ENCODE assay signal across 8 mouse cellular contexts in genomic region chr7:140057413-140058407, GRCm38 (mm10). TPM values are rescaled to one million over a fixed set of nuclear protein-coding genes. Genes with fewer than 3 reads are reported as not detected.
DNase-seq lines count a peak whose midpoint lies in the region; ATAC-seq and TF ChIP-seq lines count a peak whose summit lies in the region.

No protein-coding gene starts in this region.

- DNase-seq in left cerebral cortex, adult 2 months (ENCODE audit: extremely low spot score in 1 of 2, low spot score in 2 of 2), result no peak
- no peak for DNase-seq in left cerebral cortex, postnatal 25 days (ENCODE audit: low spot score in 2 of 2)
- DNase-seq in embryo, embryonic 11 days, result peak; percentile 94
- DNase-seq in hindbrain, embryonic 11.5 days (ENCODE audit: low spot score), result peak; percentile 93
- DNase-seq in liver, embryonic 14.5 days (ENCODE audit: low read depth in 3 of 3, low spot score in 3 of 3), result no peak
- peak; percentile 88 for DNase-seq in retina, embryonic 14.5 days (ENCODE audit: low spot score)
- DNase-seq in layer of hippocampus, postnatal 14 days (ENCODE audit: low spot score in 2 of 2), result no peak
- DNase-seq in thymus, postnatal 4 days, result no peak

- intact Hi-C loops in left cerebral cortex, adult 2 months (cut with DNase I), result no loop called here
- intact Hi-C loops in left cerebral cortex, postnatal 25 days (cut with DNase I), result no loop called here

- peaks cover 25% of the 10 kb centered on the region for H3K4me1 ChIP-seq in hindbrain, embryonic 11.5 days (replicated peaks; ENCODE audit: control insufficient read depth, insufficient read depth, low read length)
- H3K4me1 ChIP-seq in liver, embryonic 14.5 days (replicated peaks; ENCODE audit: control insufficient read depth in 2 of 2, insufficient read depth in 2 of 2, low read length in 1 of 2), result no peaks in the 10 kb centered on the region

- peaks cover 18% of the 10 kb centered on the region for H3K27me3 ChIP-seq in hindbrain, embryonic 11.5 days (ENCODE audit: control insufficient read depth, insufficient read depth, low read length)
- H3K27me3 ChIP-seq in liver, embryonic 14.5 days (ENCODE audit: control insufficient read depth, insufficient read depth, low read length), result peaks cover 70% of the 10 kb centered on the region

- peak overlapping the region; percentile 52 for H3K9ac ChIP-seq in hindbrain, embryonic 11.5 days (ENCODE audit: low read depth, low read length)
- H3K9ac ChIP-seq in liver, embryonic 14.5 days (replicated peaks), result no peak overlapping the region

- H3K4me3 ChIP-seq in left cerebral cortex, adult 2 months, result peak overlapping the region; percentile 48
- H3K4me3 ChIP-seq in hindbrain, embryonic 11.5 days (ENCODE audit: low read depth, low read length), result peak overlapping the region; percentile 36
- H3K4me3 ChIP-seq in liver, embryonic 14.5 days (ENCODE audit: insufficient read depth in 1 of 2, low read depth in 2 of 2, low read length in 2 of 2), result no peak overlapping the region

- TF ChIP-seq CTCF in left cerebral cortex, adult 2 months (IDR thresholded peaks at IDR 0.05), result peak; percentile 4
- no peak for TF ChIP-seq CTCF in liver, embryonic 14.5 days (IDR thresholded peaks at IDR 0.05; ENCODE audit: low read depth)

- peak; percentile 84 for ATAC-seq in hindbrain, embryonic 11.5 days (ENCODE audit: low FRiP score)
- no peak for ATAC-seq in liver, embryonic 14.5 days (ENCODE audit: insufficient read depth)

- no peaks in the 10 kb centered on the region for H3K36me3 ChIP-seq in hindbrain, embryonic 11.5 days (ENCODE audit: control insufficient read depth, insufficient read depth, low read length)
- H3K36me3 ChIP-seq in liver, embryonic 14.5 days (replicated peaks; ENCODE audit: control insufficient read depth, insufficient read depth, low read depth), result no peaks in the 10 kb centered on the region

- H3K9me3 ChIP-seq in hindbrain, embryonic 11.5 days (ENCODE audit: control insufficient read depth, low read length), result no peaks in the 10 kb centered on the region
- no peaks in the 10 kb centered on the region for H3K9me3 ChIP-seq in liver, embryonic 14.5 days (ENCODE audit: control insufficient read depth, low read length)

- no peak overlapping the region for H3K27ac ChIP-seq in left cerebral cortex, adult 2 months
- H3K27ac ChIP-seq in hindbrain, embryonic 11.5 days (ENCODE audit: low read depth, low read length), result peak overlapping the region; percentile 97
- no peak overlapping the region for H3K27ac ChIP-seq in liver, embryonic 14.5 days

- TF ChIP-seq EP300 in liver, embryonic 14.5 days (IDR thresholded peaks at IDR 0.05; ENCODE audit: low read depth), result no peak

- WGBS in hindbrain, embryonic 11.5 days, result 2% methylated on average over 53 of the region's 53 CpGs
- 3% methylated on average over 53 of the region's 53 CpGs for WGBS in liver, embryonic 14.5 days (ENCODE audit: insufficient replicate concordance)

- peak overlapping the region; percentile 66 for H3K4me2 ChIP-seq in hindbrain, embryonic 11.5 days (replicated peaks; ENCODE audit: low read depth, low read length)
- peak overlapping the region; percentile 37 for H3K4me2 ChIP-seq in liver, embryonic 14.5 days (ENCODE audit: low read depth)

RNA-seq across cellular contexts. Expression of gene Msx3, which starts 8.8 kb away (rescaled TPM):
- not detected for total RNA-seq in left cerebral cortex, adult 2 months (2021)
- total RNA-seq in left cerebral cortex, postnatal 25 days (2021), result under 1 TPM in 1 of 2 experiments, not detected in 1; 0.23 TPM
- polyA plus RNA-seq in hindbrain, embryonic 11.5 days (2014; fragmentation: Nextera tagmentation; extraction: Ambion mirVana), result 106 and 139 TPM in 2 replicates
- not detected in 2 replicates for polyA plus RNA-seq in liver, embryonic 14.5 days (2012; rRNA removed)
- not detected in 2 replicates for polyA plus RNA-seq in liver, embryonic 14.5 days (2014; fragmentation: Nextera tagmentation; extraction: Ambion mirVana)
- under 1 TPM; 0.37 to 0.64 TPM for total RNA-seq in layer of hippocampus, postnatal 14 days (2021)

RNA-seq across cellular contexts. Expression of gene Tubgcp2, which starts 21.2 kb away (rescaled TPM):
- total RNA-seq in left cerebral cortex, adult 2 months (2021), result 10 to 100 TPM; 34.4 to 35.0 TPM
- 10 to 100 TPM; 32.8 to 35.3 TPM for total RNA-seq in left cerebral cortex, postnatal 25 days (2021)
- polyA plus RNA-seq in hindbrain, embryonic 11.5 days (2014; fragmentation: Nextera tagmentation; extraction: Ambion mirVana), result 58.1 and 67.4 TPM in 2 replicates
- polyA plus RNA-seq in liver, embryonic 14.5 days (2012; rRNA removed), result 17.4 and 19.3 TPM in 2 replicates
- 21.6 and 25.3 TPM in 2 replicates for polyA plus RNA-seq in liver, embryonic 14.5 days (2014; fragmentation: Nextera tagmentation; extraction: Ambion mirVana)
- 10 to 100 TPM; 34.9 to 39.3 TPM for total RNA-seq in layer of hippocampus, postnatal 14 days (2021)

RNA-seq across cellular contexts. Expression of gene Zfp511, which starts 21.5 kb away (rescaled TPM):
- 10 to 100 TPM; 25.8 to 26.0 TPM for total RNA-seq in left cerebral cortex, adult 2 months (2021)
- 10 to 100 TPM; 26.5 to 27.5 TPM for total RNA-seq in left cerebral cortex, postnatal 25 days (2021)
- polyA plus RNA-seq in hindbrain, embryonic 11.5 days (2014; fragmentation: Nextera tagmentation; extraction: Ambion mirVana), result 47.0 and 49.9 TPM in 2 replicates
- 19.8 and 25.6 TPM in 2 replicates for polyA plus RNA-seq in liver, embryonic 14.5 days (2012; rRNA removed)
- polyA plus RNA-seq in liver, embryonic 14.5 days (2014; fragmentation: Nextera tagmentation; extraction: Ambion mirVana), result 16.9 and 20.0 TPM in 2 replicates
- total RNA-seq in layer of hippocampus, postnatal 14 days (2021), result 10 to 100 TPM; 21.9 to 25.7 TPM

RNA-seq across cellular contexts. Expression of gene Caly, which starts 24.6 kb away (rescaled TPM):
- total RNA-seq in left cerebral cortex, adult 2 months (2021), result 100 to 1,000 TPM; 181 to 198 TPM
- 100 to 1,000 TPM; 184 to 195 TPM for total RNA-seq in left cerebral cortex, postnatal 25 days (2021)
- 11.2 and 12.1 TPM in 2 replicates for polyA plus RNA-seq in hindbrain, embryonic 11.5 days (2014; fragmentation: Nextera tagmentation; extraction: Ambion mirVana)
- 0.19 TPM in 1 of 2 replicates, not detected in the other for polyA plus RNA-seq in liver, embryonic 14.5 days (2012; rRNA removed)
- polyA plus RNA-seq in liver, embryonic 14.5 days (2014; fragmentation: Nextera tagmentation; extraction: Ambion mirVana), result not detected in 2 replicates
- total RNA-seq in layer of hippocampus, postnatal 14 days (2021), result 100 to 1,000 TPM; 203 to 219 TPM

RNA-seq across cellular contexts. Expression of gene Prap1, which starts 35.5 kb away (rescaled TPM):
- total RNA-seq in left cerebral cortex, adult 2 months (2021), result not detected
- not detected for total RNA-seq in left cerebral cortex, postnatal 25 days (2021)
- polyA plus RNA-seq in hindbrain, embryonic 11.5 days (2014; fragmentation: Nextera tagmentation; extraction: Ambion mirVana), result 0.27 TPM in 1 of 2 replicates, not detected in the other
- polyA plus RNA-seq in liver, embryonic 14.5 days (2012; rRNA removed), result 0.87 TPM in 1 of 2 replicates, not detected in the other
- polyA plus RNA-seq in liver, embryonic 14.5 days (2014; fragmentation: Nextera tagmentation; extraction: Ambion mirVana), result not detected in 2 replicates
- not detected for total RNA-seq in layer of hippocampus, postnatal 14 days (2021)

Comparison
In these comparisons a context has a peak if more than half of its experiments do, and no peak if none do; other contexts are left out.
1. DNase-seq: peak in embryo, embryonic 11 days (single experiment), hindbrain, embryonic 11.5 days (single experiment) and retina, embryonic 14.5 days (single experiment); none in left cerebral cortex, adult 2 months (0 of 2), left cerebral cortex, postnatal 25 days (0 of 2), liver, embryonic 14.5 days (0 of 3), layer of hippocampus, postnatal 14 days (0 of 2) and thymus, postnatal 4 days (single experiment).
2. H3K4me3 ChIP-seq: peak in left cerebral cortex, adult 2 months (single experiment) and hindbrain, embryonic 11.5 days (single experiment); none in liver, embryonic 14.5 days (0 of 2).